Mouse (Mus musculus) megakaryocyte progenitor cell, adult 5-6 weeks (primary cell): Measurements from ENCODE around the gene Arhgap21. TPM values are rescaled to one million over a fixed set of nuclear protein-coding genes. Genes with fewer than 3 reads are reported as not detected.

Experiments used
- ATAC-seq: replicated peaks from 2 replicates; pipeline ENCODE4 v1.8.0; 2016; ENCODE audit warnings: mild to moderate bottlenecking, moderate TSS enrichment, inconsistent platforms; ENCODE audit not compliant: poor library complexity
- total RNA-seq, 2 experiments: library from RNA; stranded (forward) in 1 of 2; stranded (reverse) in 1 of 2; fragments of 157-497, 149-512 nt in 1 of 2; fragments of 200-1000 nt in 1 of 2; gene quantifications; 2 replicates each; pipeline versions ENCODE4 v1.2.3 to v1.2.4; 2015 to 2017

Arhgap21 gene
- total RNA-seq (2015) (34.4 and 37.6 TPM in 2 replicates), total RNA-seq (2017) (15.3 and 28.7 TPM in 2 replicates)

DNA sequence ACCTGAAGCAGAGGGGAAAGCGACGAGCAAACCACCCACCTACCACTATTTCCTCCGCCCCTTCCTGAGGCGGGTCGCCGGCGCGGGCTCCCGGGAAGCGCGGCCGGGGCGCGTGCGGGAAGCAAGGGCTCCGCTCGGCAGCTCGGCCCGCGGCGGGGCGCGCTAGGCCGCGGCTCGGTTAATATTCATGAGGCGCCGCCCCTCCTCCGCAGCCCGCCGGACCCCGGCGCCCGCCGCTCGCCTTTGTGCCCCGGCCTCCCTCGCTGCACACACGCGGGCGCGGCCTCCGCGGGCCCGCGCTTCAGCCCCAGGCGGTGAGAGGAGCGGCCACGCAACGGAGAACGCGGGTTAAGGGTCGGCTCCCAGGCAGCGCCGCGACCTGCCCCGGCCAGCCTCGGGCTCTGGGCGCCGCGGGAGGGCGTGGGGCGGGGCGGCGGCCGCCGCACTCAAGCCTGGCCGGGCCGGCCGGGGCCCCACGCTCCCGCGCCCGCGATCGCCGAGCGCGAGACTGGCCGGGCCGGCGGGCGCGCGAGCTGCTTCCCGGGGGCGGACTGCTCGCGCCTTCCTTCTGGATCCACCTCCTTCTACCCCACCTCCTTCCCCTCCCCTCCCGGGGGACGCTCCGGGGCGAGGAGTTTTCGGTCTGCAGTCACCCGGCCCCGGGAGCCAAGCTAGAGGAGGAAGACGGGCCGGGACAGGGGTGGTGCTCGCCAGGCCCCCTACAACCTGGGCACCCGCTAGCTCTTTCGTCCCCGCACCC is at the start of gene Arhgap21:
TSS of gene Arhgap21 (minus strand) at position 441 of the 760 bp plus-strand sequence.
- ATAC-seq, result peak; percentile 33

DNA sequence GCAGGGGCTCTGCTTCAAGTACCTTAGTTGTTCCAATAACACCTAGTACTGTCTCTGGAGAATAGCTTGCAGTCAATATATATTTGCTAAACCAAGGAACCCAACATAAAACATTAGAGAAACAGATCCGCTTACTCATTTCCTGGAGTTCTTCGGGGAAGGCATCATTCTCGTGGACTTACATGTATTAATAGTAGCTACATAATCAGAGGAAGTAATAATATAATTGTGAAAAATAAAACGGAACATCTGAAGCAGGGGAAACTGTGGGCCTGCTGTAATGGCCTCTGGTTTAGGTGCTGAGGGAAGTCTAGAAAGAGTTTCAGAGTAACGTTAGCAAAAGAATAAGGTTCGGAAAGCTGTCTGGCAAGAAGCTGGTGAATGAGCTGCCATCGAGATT is 47.9 kb upstream of the Arhgap21 start:
- ATAC-seq, result no peak

DNA sequence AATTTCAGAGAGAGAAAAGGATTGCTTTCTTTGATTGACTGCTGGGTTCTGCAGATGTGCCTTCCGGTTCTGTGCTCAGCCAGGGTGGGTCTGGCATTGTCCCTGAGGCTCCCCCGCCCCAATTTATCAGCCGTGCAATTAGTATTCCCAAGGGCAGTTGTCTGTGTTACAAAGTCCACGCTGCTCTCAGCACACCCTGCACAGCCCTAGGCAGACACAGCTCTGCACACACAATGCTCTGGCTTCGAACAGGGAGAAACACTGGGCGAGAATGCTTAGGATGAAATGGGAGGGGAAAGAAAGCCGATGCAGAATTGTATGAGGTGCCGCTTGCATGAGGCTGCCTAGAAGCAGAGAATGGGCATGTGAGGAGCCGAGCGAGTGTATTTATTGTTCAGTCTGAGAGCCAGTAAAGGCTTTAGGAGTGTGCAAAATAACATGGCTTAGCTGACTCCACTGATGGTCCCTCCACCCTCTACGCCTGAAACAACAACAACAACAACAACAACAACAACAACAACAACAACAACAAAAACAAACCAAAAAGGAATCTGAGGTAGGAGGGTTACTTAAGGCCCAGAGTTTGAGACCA is 42.2 kb upstream of the Arhgap21 start:
- ATAC-seq, result no peak

DNA sequence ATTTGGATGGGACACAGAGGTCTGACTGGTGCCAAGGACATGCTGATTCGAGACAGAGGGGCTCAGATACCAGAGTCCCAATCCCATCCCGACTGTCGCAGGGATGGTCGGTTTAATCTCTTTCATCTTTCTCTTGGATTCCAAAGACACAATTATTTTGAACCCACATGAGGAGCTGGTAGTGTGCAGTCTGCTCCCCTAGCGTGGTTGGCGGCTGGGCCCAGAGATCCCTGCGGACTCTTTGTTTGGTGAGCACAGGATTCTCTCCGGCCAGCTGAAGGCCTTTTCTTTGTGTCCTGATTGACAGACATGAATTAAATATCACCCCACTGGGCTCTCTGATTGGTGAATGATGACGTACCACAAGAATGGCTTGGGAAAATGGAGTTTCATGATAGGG is 41.5 kb upstream of the Arhgap21 start:
- ATAC-seq, result no peak

DNA sequence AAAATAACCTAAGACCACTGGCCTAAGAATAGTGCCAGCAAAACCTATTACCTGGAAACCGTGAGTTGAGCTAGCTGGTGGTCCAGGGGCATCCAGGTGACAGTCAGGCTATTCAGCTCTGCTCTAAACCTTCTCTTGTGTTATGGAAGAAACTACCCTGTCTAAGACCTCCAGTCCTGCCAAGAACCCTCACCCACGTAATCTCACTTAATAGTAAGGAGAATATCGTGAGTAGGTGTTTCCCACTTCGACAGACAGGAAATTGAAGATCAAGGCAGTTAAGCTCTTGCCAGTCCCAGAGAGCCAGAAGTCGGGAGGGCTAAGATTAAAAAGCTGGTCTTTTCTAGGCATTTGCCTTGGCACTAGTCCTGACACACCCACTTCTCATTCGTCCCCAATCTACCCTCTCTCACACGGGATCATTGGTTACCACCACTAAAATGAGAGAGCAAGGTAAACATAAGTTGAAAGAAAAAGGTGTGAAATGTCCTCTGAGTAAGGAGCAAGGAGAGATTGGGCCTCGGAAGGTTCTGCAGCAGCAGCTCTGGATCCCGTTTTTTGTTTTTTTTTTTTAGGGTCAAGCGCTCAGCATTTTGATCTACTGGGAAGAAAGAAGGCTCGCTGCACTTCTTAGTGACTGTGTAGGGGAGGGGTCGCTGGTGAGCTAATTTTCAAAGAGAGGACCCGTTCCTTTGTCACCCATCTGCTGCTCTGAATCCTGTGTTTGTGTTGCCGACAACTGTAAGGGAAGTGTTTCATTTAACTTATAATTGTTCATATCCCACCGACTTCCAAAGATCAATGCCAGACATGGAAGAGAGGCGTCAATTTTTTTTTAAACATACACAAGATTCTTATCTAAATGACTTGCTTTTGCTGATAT is 40.8 kb upstream of the Arhgap21 start:
- ATAC-seq, result no peak

DNA sequence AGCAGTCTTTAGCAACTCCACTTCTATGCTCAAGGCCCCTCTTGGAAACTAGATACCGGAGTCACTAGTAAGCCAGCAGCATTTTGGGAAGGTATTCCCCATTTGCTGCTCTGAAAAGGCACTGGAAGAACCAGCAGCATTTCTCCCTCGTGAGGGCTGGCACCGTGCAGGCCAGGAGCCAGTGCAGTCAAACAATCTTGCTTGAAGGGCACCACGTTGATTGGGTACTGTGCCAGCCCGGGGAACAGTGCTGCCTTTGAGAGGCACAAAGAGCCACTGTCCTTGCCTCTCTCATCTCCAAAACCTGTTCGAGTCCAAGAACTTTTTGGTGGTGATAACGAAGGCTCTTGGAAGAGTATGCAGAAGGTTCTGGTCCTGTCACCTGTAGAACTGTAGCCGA is 33.9 kb upstream of the Arhgap21 start:
- ATAC-seq, result no peak

DNA sequence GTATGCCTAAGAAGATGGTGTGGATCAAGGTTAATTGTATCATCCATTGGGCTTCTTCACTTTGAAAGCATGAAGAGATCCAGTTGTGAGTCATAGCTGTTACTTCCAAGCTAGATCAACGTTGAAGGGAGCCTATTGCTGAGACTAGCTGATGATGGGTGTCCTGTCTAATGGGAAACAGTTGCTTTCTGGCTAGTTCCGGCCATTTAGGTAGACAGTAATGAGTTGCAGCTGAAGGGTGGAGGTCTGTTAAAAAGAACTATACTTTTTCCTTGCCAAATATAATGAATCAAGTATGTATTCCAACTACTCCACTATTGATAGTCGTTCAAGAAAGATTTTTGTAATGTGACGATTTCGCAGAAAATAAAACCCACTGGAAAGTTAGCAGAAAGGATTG is 32.5 kb upstream of the Arhgap21 start:
- no peak for ATAC-seq

DNA sequence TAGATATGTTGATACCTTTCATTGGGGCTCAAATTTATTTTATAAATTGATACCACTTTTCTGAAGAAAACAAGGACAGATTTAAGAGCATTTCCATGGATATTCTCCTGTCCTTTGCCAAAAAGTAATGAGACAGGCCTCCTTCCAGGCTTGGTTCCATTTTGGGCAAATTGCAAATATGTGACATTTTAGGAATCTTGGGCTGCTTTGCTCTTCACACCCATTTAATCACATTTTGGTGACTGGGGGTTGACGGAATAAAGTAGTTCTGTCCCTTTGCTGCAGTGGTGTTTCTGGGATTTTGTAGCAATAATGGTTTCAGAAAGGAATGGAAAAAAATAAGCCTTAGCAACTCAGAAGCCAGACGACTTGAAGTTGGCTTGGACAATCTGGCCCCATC is 26.9 kb upstream of the Arhgap21 start:
- no peak for ATAC-seq

DNA sequence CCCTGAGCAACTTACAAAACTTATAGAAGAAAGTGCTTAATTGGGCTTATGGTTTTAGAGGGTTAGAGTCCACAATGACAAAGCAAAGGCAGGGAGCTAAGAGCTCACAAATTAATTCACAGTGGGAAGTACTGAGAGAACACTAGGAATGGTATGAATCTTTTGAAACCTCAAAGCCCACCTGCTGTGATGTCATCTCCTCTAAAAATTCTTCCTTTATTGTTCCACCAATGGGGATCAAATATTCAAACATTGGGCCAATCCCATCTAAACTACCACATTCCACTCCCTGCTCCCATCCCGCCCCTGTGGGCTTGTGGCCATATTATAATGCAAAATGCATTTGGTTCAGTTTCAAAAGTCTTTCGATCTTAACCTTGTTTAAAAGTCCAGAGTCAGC is 22.8 kb upstream of the Arhgap21 start:
- no peak for ATAC-seq

DNA sequence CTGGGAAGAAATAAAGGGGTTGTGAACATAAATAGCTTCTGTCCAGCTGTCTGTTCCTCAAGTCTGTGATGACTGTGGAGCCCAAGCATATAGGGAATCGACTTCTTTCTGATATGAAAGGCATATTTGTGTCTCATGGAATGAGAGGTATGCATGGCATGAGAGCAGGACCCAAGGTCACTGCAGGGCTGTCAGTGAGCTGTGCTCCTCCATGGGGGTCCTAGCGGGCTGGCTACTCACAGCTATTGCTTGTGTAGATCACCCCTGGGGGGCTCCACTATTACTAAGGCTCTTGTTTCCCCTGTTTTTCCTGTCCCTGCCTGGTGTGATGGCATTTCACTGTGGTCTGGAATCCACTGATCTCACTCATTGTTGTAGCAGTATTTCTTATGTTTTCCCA is 22.2 kb upstream of the Arhgap21 start:
- no peak for ATAC-seq

DNA sequence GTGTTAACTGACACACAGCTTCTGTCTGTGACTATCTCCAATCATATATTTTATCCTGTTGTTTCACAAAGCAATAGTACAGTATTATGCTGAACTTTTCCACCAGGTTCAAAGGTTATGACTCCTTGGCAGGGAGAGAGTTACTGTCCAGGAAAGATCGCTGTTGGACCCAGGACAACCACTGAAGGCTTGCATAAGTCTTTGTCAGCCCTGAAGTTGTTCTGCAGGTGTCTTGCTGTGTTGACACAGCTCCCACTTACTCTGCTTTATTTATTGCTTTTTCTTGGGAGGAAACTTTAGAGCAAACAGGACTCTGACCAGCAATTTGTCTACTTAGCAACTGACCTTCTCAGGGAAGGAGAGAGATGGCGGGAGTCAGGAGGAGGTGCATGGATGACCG is 21.4 kb upstream of the Arhgap21 start:
- no peak for ATAC-seq

DNA sequence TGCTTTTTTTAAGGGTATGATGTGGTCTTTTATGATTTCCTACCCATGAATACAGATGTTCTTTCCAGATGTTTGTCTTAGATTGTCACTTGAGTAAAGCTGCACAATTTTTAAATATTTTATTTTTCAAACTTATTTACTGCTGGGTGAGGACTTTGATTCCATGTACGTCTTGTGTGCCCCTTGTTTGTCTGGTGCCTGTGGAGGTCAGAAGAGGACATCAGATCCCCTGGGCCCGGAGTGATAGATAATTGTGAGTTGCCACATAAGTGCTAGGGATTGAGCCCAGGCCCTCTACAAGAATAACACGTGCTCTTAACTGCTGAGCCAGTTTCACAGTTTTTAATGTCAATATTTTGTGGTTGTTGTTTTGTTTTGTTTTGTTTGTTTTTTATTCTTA is 19.1 kb upstream of the Arhgap21 start:
- no peak for ATAC-seq

DNA sequence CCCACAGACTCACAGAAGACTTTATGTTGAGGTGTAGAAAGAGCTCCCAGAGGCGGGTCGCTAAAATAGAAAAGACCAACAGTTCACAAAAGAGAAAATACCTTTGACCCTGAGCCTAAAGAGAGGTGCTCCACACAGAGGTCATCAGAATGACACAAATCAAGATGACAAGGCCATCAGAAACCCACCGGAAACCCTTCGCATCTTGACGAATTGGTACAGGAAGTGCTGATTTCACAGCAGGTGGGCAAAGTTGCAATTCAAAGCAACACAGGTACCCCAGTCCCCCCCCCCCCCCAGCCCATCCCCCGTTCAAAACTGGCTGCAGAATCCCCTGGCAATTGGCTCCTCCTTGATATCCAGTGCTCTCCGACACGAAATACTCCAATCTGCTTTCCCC is 10.0 kb upstream of the Arhgap21 start:
- ATAC-seq, result no peak

DNA sequence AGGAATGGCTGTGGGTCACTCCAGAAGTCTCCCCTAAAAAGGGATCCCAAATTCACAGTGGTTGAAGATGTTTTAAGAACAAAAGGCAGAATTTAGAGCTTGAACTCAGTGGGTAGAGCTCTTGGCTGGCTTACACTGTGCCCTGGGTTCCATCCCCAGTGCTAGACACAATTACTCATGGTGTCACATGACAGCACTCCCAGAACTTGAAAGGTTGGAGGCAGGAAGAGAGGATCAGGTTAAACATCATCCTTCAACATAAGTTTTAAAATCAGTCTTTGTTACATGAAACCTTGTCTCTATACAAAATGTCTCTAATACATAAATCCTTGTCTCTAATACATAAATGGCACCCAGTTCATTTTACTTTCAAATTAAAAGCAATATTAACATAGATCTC is 8.4 kb upstream of the Arhgap21 start:
- ATAC-seq, result no peak

DNA sequence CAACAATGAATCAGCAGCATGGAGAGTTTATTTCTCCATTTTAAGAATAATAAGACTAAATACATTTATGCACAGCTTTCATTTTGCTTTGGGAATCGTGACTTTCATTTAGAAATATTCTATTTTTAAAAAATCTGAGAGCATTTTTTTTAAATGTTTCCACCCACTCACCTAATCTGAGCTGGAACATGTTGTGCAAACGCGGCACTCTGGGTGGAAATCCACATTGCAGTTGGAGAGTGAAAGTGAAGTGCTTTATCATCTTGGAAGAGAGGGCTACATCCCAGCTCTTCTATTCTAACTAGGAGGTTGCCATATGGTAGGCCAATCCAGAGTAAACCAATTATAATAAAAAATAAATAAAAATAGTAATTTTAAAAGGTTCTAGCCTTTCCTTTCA is 4.8 kb upstream of the Arhgap21 start:
- ATAC-seq, result no peak

DNA sequence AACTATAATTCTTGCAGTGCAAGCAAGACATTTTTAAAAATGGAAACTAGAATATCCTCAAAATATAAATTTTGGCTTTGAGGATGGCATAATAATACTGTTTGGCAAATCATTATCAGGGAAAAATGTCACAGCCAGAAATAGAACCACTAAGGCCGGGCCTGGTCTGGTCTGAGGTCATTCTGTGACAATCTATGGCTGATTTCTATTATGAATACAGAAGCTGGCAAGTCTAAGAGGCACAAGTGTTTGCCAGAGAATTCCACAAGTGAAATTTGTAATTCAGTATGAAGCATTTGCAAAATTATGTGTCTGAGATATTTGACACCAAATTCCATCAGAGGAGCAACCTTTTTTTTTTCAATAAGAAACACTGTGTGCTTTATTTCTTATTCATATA is 3.5 kb upstream of the Arhgap21 start:
- ATAC-seq, result no peak

DNA sequence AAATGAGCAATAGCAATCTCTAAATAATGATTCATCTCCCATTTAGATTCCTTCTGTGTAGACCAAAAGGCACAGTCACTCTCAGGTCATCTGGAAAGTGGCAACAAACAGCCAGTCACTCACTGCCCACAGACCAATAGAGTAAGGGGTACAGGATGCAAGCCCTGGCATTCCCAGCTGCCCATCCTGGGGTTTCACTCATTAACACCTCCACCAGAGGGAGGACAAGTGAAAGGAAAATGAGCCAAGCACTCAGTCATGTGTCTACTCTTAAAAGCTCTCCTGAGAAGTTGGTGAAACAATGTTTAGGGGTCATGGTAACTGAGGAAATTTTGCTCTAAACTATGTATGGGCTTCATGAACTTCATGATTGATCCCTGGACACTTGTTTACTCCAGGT is 2.9 kb upstream of the Arhgap21 start:
- no peak for ATAC-seq

DNA sequence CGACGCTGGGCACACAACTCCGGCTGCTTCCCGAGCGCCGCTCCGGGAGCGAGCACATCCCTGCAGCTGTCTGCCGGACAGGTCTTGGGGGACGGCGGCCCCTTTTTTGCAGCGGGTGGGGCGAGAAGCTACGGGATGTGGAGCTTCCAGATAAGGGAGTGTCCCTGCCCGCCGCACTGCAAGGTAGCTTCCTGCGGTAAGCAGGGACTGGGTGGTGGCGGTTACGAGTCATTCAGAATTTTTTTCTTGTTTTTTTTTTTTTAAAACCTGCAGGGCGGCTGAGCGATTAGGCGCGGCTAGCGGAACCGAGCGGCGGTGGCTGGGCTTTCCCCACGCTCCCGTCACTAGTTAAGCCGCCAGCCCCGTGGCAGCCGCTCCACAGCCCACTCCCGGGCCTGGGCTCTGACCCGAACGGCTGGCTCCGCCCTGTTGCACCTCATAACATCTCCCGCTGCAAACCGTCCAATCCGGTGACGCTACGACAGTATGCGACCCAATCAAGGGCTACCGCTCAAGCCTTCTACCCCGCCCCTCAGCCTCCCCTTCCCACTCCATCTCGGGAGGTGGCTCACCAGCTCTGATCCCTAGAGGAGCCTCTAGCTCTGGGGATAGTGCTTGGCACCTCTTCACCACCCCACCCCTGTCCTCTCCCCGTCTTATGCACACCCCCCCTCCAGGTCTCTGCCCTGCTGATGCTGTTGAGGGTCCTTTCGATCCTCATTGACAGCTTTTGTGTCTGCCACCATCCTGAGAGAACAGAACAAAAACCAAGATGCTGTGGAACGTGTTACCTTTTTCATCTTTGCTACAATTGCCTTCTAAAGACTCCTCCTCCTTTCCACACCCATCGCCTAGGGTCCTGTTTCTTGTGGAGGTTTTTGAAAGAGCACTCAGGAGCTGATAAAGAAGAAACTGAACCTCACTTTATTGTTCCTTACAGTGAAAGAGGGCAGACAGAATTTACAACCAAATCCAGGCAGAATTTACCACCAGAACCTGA is 820 bp upstream of the Arhgap21 start:
- peak; percentile 79 for ATAC-seq

DNA sequence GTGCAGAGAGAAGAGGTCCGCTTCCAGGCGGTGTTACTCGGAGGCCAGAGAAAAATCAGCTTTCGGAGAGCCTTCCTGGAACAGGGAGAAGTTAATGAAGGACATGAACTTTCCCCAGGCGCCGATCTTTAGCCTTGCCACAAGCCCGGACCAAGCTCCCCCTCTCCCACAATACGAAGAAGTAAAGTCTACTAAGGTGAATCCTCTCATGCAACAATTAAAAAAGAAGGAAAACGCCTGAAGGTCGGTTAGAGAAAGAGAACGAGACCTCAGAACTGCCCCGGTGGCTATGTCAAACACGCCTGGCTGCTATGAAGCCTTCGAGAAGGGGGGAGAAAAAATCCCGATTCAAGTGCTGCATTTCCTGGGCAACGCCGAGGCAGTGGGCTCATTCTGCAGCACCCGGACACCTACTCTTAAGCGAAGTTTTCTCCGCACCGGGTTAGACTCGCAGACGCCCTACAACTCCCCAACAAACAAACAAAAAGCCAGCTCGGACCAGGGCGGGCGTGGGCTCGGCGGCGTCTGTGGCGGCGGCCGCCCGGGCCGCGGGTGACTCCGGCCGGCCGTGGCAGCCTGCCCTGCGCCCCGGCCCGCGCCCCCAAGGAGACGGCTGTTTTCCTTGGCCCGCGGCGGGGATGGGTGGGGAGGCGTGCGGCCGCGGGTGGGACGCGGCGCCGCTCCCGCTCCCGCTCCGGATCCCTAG is 882 bp downstream of the Arhgap21 start:
- no peak for ATAC-seq

DNA sequence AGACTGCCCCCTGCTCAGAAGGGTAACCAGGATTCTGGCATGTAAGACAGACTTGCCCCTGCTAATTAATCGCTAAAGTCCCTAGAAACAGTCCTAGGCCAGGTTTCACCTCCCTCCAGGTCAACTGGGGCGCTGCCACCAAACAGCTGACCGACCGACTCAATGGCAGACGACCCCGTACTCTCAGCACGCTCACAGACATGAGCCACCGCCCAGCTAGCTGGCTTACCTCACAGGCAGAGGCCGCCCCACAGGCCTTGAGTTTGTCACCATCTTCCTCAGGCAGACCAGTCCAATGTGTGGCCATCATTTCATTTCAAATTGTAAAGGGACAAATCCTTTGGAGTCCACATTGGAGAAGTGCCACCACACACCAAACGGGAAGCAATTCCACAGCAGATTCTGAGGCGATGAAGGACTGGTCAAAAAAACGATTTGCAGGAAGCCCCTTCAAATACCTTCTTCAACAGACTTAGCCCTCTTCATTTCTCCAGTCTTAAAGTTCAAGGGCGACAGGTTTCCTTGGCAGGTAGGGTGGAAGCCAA is 1.5 kb downstream of the Arhgap21 start:
- no peak for ATAC-seq
